Mouse (Mus musculus) adrenal gland, adult 18-20 months (tissue): ENCODE measurements around the gene 1700001O22Rik. TPM values are rescaled to one million over a fixed set of nuclear protein-coding genes. Genes with fewer than 3 reads are reported as not detected.

Experiments
- DNase-seq, 2 experiments: peaks; one replicate each; pipeline ENCODE4 v3.0.0; 2021 to 2022; ENCODE audit warnings: low spot score in 2 of 2
- total RNA-seq, 2 experiments: library from RNA; stranded (reverse); gene quantifications; 1 replicate in 1 of 2; 2 replicates in 1 of 2; pipeline ENCODE4 v1.2.3; 2021

The 1700001O22Rik gene
- total RNA-seq, 2 experiments from 2014 or later = 2.1 to 2.8 TPM

DNA sequence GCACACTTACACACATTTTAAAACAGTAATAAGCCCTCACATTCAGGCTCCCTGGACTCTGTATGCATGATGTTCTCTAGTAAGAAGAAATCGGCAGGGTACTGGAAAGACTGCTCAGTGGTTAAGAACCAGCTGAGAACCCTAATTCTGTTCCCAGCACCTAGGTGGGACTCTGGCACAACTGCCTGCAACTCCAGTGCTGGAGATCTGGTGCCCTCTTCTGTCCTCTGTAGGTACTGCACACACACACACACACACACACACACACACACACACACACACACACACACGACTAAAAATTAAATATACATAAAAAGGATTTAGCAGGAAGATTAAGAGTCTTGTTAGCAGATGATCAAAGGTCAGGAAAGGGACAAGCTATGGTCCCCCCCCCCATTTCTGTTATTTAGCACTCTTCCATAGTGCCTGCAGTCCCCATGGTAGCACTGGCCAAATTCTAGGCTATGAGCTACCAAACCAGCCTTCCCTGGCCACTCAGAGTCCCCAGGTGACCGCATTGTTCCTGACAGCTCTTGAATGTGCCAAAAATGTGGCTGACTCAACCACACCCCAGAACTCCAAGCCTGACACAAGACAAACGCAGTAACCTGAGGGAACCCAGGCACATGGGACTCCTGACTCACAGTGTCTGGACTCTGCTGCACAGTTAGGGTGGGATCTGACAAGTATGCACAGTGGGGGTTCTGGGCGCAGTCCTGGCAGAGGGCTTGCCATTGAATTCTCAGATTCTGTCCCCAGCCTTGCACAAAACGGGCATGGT is 47.3 kb downstream of the 1700001O22Rik start:
- no peak for DNase-seq

DNA sequence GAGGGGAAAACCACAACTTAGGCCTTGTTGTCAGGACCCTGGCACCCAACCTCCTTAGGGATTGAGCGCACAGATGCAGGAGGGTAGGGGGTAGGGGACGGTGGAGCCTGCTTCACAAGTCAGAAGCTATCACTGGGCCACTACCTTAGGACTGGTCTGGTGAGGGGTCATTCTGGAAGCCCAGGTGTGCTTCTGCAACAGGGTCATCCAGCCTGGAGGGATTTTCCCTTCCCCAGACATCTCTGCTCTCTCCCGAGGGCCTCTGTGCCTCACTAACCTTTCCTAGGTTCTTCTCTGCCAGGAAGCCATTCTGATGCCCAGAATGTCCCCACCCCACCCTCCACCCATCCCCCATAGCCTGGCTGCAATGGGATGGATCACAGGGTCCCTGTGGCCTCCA is 48.6 kb downstream of the 1700001O22Rik start:
- DNase-seq = no peak

DNA sequence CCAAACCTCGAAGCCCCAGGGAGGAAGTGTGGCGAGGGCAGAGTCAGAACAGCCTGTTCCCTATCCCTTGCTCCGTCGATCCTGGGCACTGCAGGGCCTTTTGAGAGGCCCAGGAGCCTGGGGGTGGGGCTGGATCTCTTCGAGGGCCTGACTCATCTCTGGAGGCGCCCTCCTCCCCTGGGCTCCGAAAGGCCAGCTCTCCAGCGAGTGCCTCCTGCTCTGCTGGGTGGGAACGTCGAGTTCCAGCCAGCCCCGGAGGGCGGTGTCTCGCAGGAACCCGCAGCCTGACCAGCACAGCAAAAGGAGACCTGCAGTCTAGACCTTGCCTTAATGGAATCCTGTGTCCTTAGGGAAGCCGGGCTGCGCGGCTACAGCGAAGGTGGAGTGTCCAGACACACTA is 50.2 kb downstream of the 1700001O22Rik start:
- peak; percentile 71 to 73 for DNase-seq

DNA sequence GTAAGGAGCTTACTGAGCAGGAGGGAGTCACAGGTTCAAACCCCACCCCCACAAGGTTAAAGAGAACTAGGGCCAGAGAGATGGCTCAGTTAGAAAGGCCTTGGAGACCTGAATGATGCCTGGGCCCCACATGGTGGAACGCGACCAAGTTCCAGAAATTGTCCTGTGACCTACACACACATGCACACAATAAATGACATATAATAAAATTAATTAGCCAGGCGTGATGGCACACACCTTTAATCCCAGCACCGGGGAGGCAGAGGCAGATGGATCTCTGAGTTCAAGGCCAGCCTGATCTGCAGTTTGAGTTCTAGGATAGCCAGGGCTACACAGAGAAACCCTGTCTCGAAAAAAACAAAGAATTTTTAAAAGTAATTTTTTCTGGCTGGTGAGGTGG is 51.0 kb downstream of the 1700001O22Rik start:
- DNase-seq = no peak

DNA sequence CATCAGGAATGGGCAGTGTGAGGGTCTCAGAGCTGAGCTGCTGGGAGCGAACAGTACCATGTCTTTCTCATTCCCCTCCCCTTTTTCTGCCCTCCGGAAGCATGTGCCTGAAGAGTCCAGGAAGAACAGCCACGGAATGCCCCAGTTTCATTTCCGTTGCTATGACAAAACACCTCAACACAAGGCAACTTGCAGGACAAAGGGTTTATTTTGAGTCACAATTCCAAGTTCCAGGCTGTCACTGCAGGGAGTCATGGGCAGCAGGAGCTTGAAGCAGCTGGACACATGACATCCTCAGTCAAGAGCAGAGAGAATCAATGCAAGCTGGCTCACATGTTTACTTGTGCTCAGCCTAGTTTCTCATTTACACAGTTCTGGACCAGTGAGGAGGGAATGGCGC is 53.4 kb downstream of the 1700001O22Rik start:
- no peak for DNase-seq

DNA sequence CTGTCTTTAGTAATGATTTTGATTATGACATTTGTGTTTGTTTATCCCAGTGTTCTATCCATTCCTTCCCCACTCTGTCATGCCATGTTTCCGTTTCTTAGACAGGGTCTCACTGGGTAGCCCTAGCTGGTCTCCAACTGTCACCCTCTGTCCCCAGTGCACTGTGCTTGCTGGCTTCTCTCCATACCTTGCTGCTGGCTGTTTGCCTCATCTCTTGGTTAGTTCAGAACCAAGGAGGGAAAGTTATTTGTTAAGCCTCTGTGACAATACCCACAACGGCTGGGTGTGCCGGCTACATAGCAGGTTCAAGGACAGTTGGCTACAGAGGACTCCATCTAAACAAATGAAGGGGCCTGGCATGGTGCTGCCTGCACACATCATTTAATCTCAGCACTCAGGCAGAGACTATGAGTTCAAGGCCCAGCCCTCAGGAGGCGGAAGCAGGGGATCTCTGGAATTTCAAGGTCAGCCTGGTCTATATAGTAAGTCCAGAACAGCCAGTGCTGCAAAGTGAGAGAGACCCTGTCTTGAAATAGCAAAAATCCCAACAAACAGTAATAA is 55.8 kb downstream of the 1700001O22Rik start:
- DNase-seq = no peak

Other genes starting within 250 kb of the 1700001O22Rik start
- under 1 TPM in 1 of 2 experiments, not detected in 1; 0.51 TPM for gene Cstad, start 208.6 kb downstream of the 1700001O22Rik start, total RNA-seq
- 10 to 100 TPM; 35.2 to 42.8 TPM for gene Ntmt1, start 4.2 kb upstream of the 1700001O22Rik start, total RNA-seq
- gene Asb6, start 26.7 kb upstream of the 1700001O22Rik start, total RNA-seq = 10 to 100 TPM; 27.1 to 33.8 TPM
- 1 to 10 TPM in 1 of 2 experiments, under 1 TPM in 1; 0.33 to 1.8 TPM for gene Prrx2, start 31.3 kb upstream of the 1700001O22Rik start, total RNA-seq
- 10 to 100 TPM; 23.9 to 63.5 TPM for gene Ptges, start 126.2 kb upstream of the 1700001O22Rik start, total RNA-seq
- gene Tor1b, start 149.3 kb upstream of the 1700001O22Rik start, total RNA-seq = 10 to 100 TPM; 44.9 to 56.5 TPM
- gene Tor1a, start 164.3 kb upstream of the 1700001O22Rik start, total RNA-seq = 10 to 100 TPM; 31.4 to 32.0 TPM
- gene BC005624, start 178.5 kb upstream of the 1700001O22Rik start, total RNA-seq = 10 to 100 TPM; 41.5 to 49.6 TPM
- 10 to 100 TPM; 23.7 to 29.7 TPM for gene Usp20, start 178.6 kb upstream of the 1700001O22Rik start, total RNA-seq